Mouse (Mus musculus) olfactory bulb, adult 2 months (tissue): Measurements from ENCODE around the gene Nf2. TPM values are rescaled to one million over a fixed set of nuclear protein-coding genes. Genes with fewer than 3 reads are reported as not detected.
A peak's percentile ranks its signal among the peaks of the same experiment; 100 is the strongest.

Experiments used
- H3K27ac ChIP-seq: fragments of 200-500 bp; 2 replicates; pipeline ENCODE4 v1.5.1; 2012; ENCODE audit warnings: low read depth, low read length; ENCODE audit not compliant: insufficient read depth
- H3K4me1 ChIP-seq: fragments of 200-500 bp; 2 replicates; pipeline ENCODE4 v1.6.1; 2012; ENCODE audit warnings: low read length; ENCODE audit not compliant: control insufficient read depth, insufficient read depth
- H3K4me3 ChIP-seq: fragments of 200-500 bp; 2 replicates; pipeline ENCODE4 v1.5.1; 2012; ENCODE audit warnings: mild to moderate bottlenecking, low read depth, low read length, moderate library complexity; ENCODE audit not compliant: insufficient read depth
- CTCF ChIP-seq: fragments of 200-500 bp; IDR thresholded peaks from 2 replicates; pipeline ENCODE4 v1.5.1; 2012; ENCODE audit warnings: low read depth, mild to moderate bottlenecking, low read length, moderate library complexity; ENCODE audit not compliant: insufficient read depth
- POLR2A ChIP-seq: fragments of 200-500 bp; IDR thresholded peaks from 2 replicates; pipeline ENCODE4 v1.6.1; 2012; ENCODE audit warnings: mild to moderate bottlenecking, low read depth, low read length, moderate library complexity; ENCODE audit not compliant: insufficient read depth
- WGBS: fragments of 180-500 bp; shearing (Covaris S2); methylation state at CpG from one replicate; pipeline ENCODE4 v1.1.7; 2018; 5-methylcytosine and 5-hydroxymethylcytosine counted together
- polyA plus RNA-seq: library from polyadenylated mRNA; stranded (reverse); fragments of >200 nt; gene quantifications from 2 replicates; pipeline ENCODE4 v1.2.4, GENCODE M21; 2012; ENCODE audit warnings: low replicate concordance; ENCODE audit not compliant: missing spikeins, insufficient read depth, insufficient read length

Nf2 gene
- polyA plus RNA-seq, 1 experiment, result not detected

DNA sequence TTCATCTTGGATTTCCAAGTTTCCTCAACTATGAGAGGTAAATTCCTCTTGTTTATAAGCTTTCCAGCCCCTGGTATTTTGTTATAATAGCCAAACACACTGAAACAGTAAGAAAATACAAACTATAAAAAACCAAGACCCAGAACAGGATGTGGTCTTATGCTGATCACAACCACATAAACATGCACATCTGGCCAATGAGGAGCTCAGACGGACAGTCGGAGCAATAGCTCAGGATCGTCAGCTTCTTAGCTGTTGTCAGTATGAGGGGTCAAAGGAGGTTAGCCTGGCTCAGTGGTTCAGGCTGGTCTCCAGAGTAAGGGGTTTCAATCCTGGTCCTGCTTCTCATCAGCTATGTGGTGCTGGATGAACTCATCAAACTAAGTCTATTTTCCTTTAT is 66.2 kb downstream of the Nf2 start:
- WGBS, result 96% methylated on average over 3 of the region's 3 CpGs

DNA sequence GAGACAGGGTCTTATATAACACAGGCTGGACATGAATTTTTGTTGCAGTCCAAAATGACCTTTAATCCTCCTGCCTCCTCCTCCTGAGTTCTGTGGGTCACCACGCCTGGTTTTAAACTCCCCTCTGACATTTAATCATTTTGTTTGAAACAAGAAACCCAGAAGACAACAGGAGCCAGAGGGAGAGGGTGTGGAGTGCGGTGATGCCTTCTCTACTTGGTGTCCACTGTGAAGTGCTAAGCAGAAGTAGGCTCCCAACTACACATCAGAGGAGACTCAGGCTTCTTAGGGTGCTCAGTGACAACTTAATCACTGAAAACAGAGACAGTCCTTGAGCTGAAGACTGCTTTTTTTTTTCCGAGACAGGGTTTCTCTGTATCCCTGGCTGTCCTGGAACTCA is 68.4 kb downstream of the Nf2 start:
- 92% methylated on average over 3 of the region's 3 CpGs for WGBS
- H3K4me3 ChIP-seq, result no peak overlapping the region
- H3K27ac ChIP-seq, result no peak overlapping the region
- TF ChIP-seq POLR2A (no peak), CTCF (no peak)
- no peaks in the 10 kb centered on the region for H3K4me1 ChIP-seq

More for the DNA sequence above, 66.2 kb downstream of the Nf2 start:
- no peak overlapping the region for H3K27ac ChIP-seq
- no peaks in the 10 kb centered on the region for H3K4me1 ChIP-seq
- TF ChIP-seq POLR2A (no peak), CTCF (no peak)
- no peak overlapping the region for H3K4me3 ChIP-seq

DNA sequence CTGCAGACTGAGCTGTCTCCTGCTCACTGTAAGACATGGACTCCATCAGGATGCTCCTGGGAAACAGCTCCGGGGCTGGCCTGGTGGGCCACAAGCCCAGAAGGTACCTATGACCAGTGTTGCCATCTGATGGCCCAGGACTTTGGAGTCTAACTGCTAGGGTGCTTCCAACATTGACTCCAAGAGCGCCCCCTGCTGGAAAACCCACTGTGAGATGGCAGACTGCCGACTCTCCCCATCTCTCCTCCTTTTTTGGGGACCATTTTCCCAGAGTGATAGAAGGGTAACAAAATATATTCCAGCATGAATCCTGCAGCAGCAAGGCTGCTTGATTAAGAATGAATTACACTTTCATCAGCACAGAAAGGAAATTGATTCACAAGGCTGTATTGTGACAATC is 76.4 kb downstream of the Nf2 start:
- peak; percentile 66 for TF ChIP-seq CTCF
- TF ChIP-seq POLR2A, result no peak
- Histone ChIP-seq H3K4me3 (no peak overlapping the region), H3K4me1 (peaks cover 3% of the 10 kb centered on the region; the same call in 1 of the 2 replicates), H3K27ac (no peak overlapping the region)
- WGBS, result 41% methylated on average over 3 of the region's 3 CpGs

DNA sequence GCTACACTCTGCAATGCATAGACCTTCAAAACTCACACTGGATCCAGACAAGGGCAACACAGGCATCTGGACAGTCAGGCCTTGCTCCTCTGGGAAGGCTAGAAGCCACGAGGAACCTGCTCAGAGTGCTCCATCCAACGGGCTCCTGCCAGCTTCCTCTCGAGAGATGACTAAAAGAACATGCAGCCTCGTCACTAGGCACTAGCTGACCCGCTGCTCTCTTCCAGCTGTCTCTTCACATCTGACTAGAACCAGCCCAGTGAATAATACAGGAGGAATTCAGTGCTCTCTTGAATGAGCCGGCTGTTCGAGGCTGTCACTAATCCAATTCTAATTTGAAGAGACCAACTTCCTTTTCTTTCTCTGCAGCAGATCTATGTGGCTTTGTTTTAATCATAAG is 77.6 kb downstream of the Nf2 start:
- no peak overlapping the region for H3K4me3 ChIP-seq
- peaks cover 3% of the 10 kb centered on the region; the same call in 1 of the 2 replicates for H3K4me1 ChIP-seq
- H3K27ac ChIP-seq, result no peak overlapping the region
- no peak for TF ChIP-seq POLR2A
- TF ChIP-seq CTCF, result no peak
- WGBS, result 71% methylated on average over 7 of the region's 7 CpGs

DNA sequence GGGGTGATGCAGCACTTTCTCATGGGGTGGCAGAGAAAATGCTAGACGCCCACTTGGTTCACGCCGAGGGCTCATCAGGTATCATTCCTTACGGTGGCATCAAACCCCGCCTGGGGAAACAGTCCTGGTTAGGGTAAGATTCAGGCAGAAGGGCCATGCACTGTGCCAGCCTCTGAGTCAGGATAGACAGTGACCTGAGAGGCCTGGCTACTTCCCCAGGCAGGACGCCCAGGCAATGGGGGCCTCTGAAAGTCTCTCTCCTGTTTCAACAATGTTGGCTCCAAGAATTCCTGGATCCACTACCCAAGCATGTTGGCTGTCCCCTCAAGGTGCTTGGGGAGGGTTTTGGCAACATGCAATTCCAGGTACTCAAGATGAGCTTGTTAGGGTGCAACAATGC is 79.5 kb downstream of the Nf2 start:
- TF ChIP-seq POLR2A, result no peak; the same call in 1 of the 2 replicates
- no peak for TF ChIP-seq CTCF
- no peak overlapping the region for H3K27ac ChIP-seq
- H3K4me3 ChIP-seq, result no peak overlapping the region
- peaks cover 6% of the 10 kb centered on the region for H3K4me1 ChIP-seq
- 92% methylated on average over 6 of the region's 6 CpGs for WGBS

DNA sequence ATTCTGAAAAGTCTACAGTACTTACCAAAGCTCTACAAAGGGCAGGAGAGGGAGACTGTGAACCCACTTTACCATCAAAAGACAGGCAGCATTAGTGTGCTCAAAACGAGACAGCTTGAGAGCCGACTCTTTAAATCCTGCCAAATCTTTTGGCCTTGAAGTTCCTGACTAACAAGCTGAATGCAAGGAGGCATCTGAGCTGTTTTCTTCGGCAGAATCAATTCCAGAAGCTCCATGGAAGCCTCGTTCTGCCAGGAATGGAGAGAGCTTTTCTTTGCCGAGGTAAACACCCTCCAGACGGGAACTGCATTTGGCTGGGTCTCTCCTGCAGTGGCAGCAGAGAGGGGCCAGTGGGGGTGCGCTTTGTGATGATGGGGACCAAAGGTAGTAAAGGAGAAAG is 80.0 kb downstream of the Nf2 start:
- WGBS, result 64% methylated on average over 7 of the region's 7 CpGs
- Histone ChIP-seq H3K4me1 (peaks cover 12% of the 10 kb centered on the region), H3K4me3 (no peak overlapping the region), H3K27ac (no peak overlapping the region)
- TF ChIP-seq POLR2A (no peak), CTCF (no peak)

DNA sequence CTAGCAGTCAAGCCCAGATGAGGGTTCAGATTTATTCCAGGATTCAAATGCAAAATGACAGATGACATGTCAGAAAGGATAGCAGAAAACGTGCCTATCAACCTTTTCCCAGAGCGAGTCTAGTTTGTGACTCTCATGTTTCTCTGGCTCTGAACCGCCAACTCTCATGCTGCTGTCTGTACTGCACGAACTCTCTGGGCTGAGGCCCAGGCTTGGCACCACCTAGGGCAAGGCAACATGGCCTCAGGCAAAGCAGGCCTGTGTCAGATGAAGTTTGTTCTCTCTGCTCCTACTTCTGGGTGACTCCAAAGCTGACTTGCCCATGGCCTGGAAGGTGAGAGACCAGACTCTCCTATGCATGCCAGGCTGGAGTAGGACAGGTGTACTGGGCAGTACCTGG is 80.9 kb downstream of the Nf2 start:
- Histone ChIP-seq H3K4me1 (peaks cover 17% of the 10 kb centered on the region), H3K4me3 (no peak overlapping the region), H3K27ac (no peak overlapping the region)
- WGBS, result 88% methylated on average over 4 of the region's 4 CpGs
- TF ChIP-seq POLR2A, result no peak
- TF ChIP-seq CTCF, result no peak

DNA sequence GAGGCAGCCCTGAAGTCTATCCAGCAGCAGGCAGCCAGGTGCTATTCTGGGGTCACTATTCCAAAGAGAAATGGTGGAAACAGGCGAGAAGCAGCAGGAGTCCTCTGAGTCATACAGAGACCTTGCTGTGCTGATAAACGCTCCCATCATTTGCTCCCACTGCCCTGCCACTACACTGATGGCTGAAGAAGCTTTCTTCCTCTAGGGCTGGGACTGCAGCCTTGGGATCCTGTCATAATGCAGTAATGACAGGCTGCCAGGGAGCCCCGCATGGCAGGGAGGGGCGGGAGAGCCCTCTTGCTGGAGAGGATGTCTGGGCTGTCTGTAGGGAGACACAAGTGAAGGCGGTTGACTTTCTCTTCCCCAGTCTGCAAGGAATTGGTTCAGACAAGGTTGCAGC is 84.9 kb downstream of the Nf2 start:
- no peak for TF ChIP-seq CTCF
- no peak for TF ChIP-seq POLR2A
- WGBS, result 41% methylated on average over 5 of the region's 5 CpGs
- Histone ChIP-seq H3K4me3 (no peak overlapping the region), H3K27ac (no peak overlapping the region), H3K4me1 (peaks cover 38% of the 10 kb centered on the region)

DNA sequence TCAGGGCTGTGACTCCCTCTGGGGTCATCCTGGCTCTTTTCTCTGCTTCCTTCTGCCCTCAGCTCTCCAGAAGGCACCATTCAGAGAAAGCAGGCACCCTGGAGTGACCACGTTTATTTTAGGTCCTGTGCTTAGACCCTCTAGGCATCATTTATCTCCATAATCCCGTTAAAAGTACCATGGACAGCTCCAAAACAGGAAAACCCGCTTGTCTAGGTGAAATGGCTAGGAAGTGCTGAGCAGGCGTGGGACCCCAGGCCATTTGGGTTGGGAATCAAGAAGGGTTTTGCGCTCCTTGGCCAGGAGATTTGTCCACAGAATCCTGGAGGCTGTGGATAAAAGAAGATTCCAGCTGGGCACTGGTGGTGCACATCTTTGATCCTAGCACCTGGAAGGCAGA is 85.7 kb downstream of the Nf2 start:
- TF ChIP-seq CTCF (no peak), POLR2A (no peak)
- 59% methylated on average over 5 of the region's 5 CpGs for WGBS
- Histone ChIP-seq H3K4me3 (no peak overlapping the region), H3K27ac (no peak overlapping the region), H3K4me1 (peaks cover 38% of the 10 kb centered on the region)

DNA sequence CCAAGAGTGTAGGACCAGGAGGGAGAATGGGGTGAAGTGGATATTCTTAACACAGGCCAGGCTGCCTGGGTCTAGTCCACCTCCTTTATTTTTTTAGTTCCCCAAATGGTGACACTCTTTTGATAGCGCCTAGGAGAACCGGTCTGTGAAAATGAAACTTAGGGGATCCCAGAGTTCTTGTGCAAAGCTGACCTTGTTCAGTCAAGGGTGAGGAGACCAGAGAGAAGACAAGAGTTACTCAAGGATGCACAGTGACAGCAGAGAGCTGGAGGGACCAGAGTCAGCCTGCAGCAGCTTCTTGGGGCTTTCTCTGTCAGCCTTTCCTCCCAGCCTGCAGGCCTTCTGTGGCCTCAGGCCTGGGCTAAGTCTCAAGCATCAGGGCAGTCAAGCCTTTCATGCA is 86.8 kb downstream of the Nf2 start:
- Histone ChIP-seq H3K4me1 (peaks cover 38% of the 10 kb centered on the region), H3K27ac (no peak overlapping the region), H3K4me3 (no peak overlapping the region)
- 72% methylated on average over 2 of the region's 2 CpGs for WGBS
- no peak for TF ChIP-seq POLR2A
